Mouse (Mus musculus) kidney, adult 2 months (tissue): Measurements from ENCODE around the gene A4gnt.

ENCODE experiments used
- CTCF ChIP-seq: fragments of 200-500 bp; conservative IDR thresholded peaks from 2 replicates; pipeline ENCODE4 v1.5.1; 2011; ENCODE audit warnings: low read depth, mild to moderate bottlenecking, control low read depth, low read length, moderate library complexity, mixed read lengths; ENCODE audit not compliant: insufficient read depth, insufficient read length
- POLR2A ChIP-seq: fragments of 200-500 bp; IDR thresholded peaks from one replicate; pipeline ENCODE4 v1.6.1; 2011; ENCODE audit warnings: low read depth, low read length, control low read depth

DNA sequence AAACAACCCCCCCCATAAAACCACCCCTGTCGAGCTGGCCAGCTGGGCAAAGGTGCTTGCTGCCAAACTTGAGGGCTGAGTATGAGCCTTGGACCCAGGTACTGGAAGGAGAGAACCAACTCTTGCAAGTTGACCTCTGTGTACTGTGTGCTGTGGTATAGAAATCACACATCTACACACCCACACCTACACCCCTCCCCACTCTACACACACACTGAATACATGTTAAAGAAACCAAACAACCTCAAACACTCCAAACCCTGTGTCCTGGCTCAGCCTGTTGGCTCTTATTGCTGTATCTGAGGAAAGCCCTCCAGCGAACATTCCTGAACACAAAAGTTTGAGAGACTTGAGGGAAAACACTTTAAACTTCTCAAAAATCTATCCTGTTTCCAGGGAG, 10.7 kb downstream of the A4gnt start:
- no peak for TF ChIP-seq CTCF
- TF ChIP-seq POLR2A, result no peak
